Mouse (Mus musculus): ENCODE data around the gene Cd47. TPM values are rescaled to one million over a fixed set of nuclear protein-coding genes. Genes with fewer than 3 reads are reported as not detected.

The Cd47 gene
- polyA plus RNA-seq, 1 experiment: 8.1 TPM

DNA sequence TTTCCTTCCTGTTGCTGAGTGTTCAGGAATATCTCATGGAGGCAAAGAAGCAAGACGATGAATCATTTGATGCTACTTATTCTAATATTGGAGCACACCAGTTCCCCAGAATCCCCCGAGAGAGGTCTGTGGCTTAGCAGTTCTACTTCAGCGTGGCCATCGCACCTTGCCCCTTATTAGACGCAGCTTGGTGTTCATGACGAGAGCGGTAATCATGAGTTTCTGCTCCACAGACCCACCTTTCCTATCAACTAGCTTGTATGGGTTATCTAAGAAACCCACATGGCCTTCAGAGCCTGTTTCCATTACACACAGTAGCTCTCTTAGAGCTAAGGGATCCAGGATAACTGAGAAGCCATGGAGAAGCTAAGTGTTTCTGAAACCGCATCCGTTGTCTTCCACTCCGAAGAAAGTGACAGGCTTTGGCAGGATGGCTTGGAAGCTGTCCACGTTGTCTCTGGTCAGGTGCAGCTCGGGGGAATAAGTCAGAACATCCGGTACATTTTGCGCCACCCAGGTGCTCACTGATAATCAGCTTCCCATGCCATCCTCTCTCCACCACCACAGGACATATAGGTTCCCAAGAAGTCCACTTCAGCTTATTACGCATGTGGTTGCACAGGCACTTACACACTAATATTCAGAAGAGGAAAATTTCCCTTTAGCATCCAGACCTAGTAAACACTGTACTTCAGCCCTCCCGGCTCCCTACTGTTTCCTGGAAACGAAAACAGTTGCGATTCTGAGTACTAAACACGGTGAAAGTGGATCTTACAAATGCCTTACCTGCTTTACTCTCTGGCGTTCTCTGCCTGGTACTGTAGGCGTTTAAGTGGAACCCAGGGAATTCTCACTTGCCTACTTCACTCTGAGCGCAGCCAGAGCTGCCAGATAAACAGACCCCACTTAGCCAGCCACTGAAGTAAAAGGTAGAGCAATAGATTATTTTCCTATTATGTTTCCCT lies 25.0 kb upstream of the Cd47 start:
- TF ChIP-seq CTCF (IDR thresholded peaks at IDR 0.05; ENCODE audit: control insufficient read depth, insufficient read depth, insufficient replicate concordance, low read depth, low read length) (no peak), POLR2A (IDR thresholded peaks at IDR 0.05; ENCODE audit: control insufficient read depth, low read depth, low read length) (no peak)
- H3K4me1 ChIP-seq (ENCODE audit: control insufficient read depth, insufficient read depth, low read length): peaks cover 11% of the 10 kb centered on the region
- no peaks in the 10 kb centered on the region for H3K27me3 ChIP-seq (ENCODE audit: control insufficient read depth, insufficient read depth, low read length)
- no peak overlapping the region for H3K27ac ChIP-seq (ENCODE audit: control insufficient read depth, insufficient read depth, low read depth, low read length)
- H3K4me3 ChIP-seq (ENCODE audit: control insufficient read depth, low read depth, low read length): no peak overlapping the region
- no peaks in the 10 kb centered on the region for H3K36me3 ChIP-seq (ENCODE audit: control insufficient read depth, insufficient read depth, low read length)

DNA sequence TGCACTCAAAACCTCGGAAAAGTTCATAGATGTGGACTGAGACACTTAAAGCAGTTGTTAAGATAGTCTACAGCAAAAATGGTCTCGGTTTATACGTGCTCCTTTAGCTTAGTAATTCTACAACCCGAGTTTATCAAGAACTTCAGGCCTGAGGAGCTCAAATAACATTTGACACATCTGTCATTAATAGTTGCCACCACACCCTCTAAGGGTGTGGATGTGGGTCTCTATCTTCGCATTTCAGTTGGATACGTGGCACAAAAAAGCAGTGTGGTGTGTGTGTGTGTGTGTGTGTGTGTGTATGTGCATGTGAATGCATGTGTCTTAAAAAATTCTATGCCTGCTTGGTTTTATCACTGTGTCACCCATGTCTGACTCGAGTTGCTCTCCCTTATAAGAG lies 23.4 kb upstream of the Cd47 start:
- Histone ChIP-seq H3K27me3 (ENCODE audit: control insufficient read depth, insufficient read depth, low read length) (no peaks in the 10 kb centered on the region), H3K4me1 (ENCODE audit: control insufficient read depth, insufficient read depth, low read length) (peaks cover 11% of the 10 kb centered on the region), H3K4me3 (ENCODE audit: control insufficient read depth, low read depth, low read length) (no peak overlapping the region), H3K36me3 (ENCODE audit: control insufficient read depth, insufficient read depth, low read length) (no peaks in the 10 kb centered on the region), H3K27ac (ENCODE audit: control insufficient read depth, insufficient read depth, low read depth, low read length) (no peak overlapping the region)
- TF ChIP-seq POLR2A (IDR thresholded peaks at IDR 0.05; ENCODE audit: control insufficient read depth, low read depth, low read length): no peak
- no peak for TF ChIP-seq CTCF (IDR thresholded peaks at IDR 0.05; ENCODE audit: control insufficient read depth, insufficient read depth, insufficient replicate concordance, low read depth, low read length)

DNA sequence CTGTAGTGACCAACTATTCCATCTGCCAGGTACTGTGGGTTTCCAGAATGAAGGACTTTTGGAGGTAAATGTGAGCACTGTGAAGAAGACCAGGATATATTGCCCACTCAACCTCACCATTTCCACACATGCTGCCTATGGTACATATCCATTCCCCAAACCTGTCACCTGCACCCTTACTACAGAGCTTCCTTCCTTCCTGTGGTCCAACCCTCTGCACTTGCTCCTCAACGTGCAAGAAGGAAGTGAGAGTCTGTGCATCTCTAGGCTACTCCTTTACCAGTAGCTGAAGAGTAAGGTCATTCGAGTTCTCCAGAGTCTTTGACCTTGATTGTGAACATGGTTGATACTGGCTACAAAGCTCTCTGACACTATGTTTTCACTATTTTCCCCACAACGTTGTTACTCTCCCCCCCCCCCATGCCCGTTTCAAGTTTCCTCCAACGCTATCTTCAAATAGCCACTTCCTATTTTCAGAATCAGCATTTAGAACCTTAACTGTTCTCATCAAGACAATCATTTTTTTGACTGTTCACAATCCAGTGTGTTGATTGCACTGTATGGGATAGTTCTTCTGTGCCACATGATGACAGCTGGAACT lies 18.7 kb upstream of the Cd47 start:
- H3K27ac ChIP-seq (ENCODE audit: control insufficient read depth, insufficient read depth, low read depth, low read length): no peak overlapping the region
- no peaks in the 10 kb centered on the region for H3K4me1 ChIP-seq (ENCODE audit: control insufficient read depth, insufficient read depth, low read length)
- H3K27me3 ChIP-seq (ENCODE audit: control insufficient read depth, insufficient read depth, low read length): no peaks in the 10 kb centered on the region
- no peaks in the 10 kb centered on the region for H3K36me3 ChIP-seq (ENCODE audit: control insufficient read depth, insufficient read depth, low read length)
- H3K4me3 ChIP-seq (ENCODE audit: control insufficient read depth, low read depth, low read length): no peak overlapping the region
- no peak for TF ChIP-seq POLR2A (IDR thresholded peaks at IDR 0.05; ENCODE audit: control insufficient read depth, low read depth, low read length)
- no peak for TF ChIP-seq CTCF (IDR thresholded peaks at IDR 0.05; ENCODE audit: control insufficient read depth, insufficient read depth, insufficient replicate concordance, low read depth, low read length)

DNA sequence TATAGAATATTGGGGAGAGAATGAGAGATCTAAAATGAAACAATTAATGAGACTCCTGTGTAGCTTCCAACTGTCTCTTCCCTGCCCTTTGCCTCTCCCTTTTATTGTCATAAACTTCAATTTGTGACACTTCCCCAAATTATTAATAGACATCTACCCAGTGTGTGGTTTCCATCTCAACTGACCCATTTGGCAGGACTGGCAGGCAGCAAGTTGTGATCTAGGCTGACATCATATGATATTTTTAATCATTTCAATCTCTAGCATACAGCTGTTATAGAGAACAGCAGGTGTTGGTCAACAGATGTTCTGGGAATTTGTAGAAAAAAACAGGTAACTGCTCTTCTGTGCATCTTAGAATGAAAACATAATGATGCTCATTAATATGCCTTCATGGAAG lies 17.0 kb upstream of the Cd47 start:
- no peak overlapping the region for H3K4me3 ChIP-seq (ENCODE audit: control insufficient read depth, low read depth, low read length)
- H3K27me3 ChIP-seq (ENCODE audit: control insufficient read depth, insufficient read depth, low read length): no peaks in the 10 kb centered on the region
- no peaks in the 10 kb centered on the region for H3K4me1 ChIP-seq (ENCODE audit: control insufficient read depth, insufficient read depth, low read length)
- H3K36me3 ChIP-seq (ENCODE audit: control insufficient read depth, insufficient read depth, low read length): no peaks in the 10 kb centered on the region
- TF ChIP-seq POLR2A (IDR thresholded peaks at IDR 0.05; ENCODE audit: control insufficient read depth, low read depth, low read length) (no peak), CTCF (IDR thresholded peaks at IDR 0.05; ENCODE audit: control insufficient read depth, insufficient read depth, insufficient replicate concordance, low read depth, low read length) (no peak)
- no peak overlapping the region for H3K27ac ChIP-seq (ENCODE audit: control insufficient read depth, insufficient read depth, low read depth, low read length)

DNA sequence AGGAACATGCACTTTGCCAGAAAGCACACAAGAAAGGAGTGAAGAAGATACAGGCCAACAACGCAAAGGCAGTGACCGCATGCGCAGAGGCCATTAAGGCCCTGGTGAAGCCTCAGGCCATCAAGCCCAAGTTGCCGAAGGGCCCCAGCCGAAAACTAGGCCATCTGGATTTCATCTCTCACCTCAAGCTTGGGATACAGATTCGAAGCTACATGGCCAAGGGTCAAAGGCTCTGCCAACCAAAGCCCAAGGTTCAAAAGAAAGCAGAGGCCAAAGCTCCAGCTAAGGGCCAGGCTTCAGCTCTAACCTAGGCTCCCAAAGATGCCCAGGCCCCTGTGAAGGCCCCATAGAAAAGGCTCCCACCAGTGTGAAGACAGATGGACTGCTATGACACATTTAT lies 14.2 kb upstream of the Cd47 start:
- no peak overlapping the region for H3K27ac ChIP-seq (ENCODE audit: control insufficient read depth, insufficient read depth, low read depth, low read length)
- no peak for TF ChIP-seq POLR2A (IDR thresholded peaks at IDR 0.05; ENCODE audit: control insufficient read depth, low read depth, low read length)
- no peak for TF ChIP-seq CTCF (IDR thresholded peaks at IDR 0.05; ENCODE audit: control insufficient read depth, insufficient read depth, insufficient replicate concordance, low read depth, low read length)

DNA sequence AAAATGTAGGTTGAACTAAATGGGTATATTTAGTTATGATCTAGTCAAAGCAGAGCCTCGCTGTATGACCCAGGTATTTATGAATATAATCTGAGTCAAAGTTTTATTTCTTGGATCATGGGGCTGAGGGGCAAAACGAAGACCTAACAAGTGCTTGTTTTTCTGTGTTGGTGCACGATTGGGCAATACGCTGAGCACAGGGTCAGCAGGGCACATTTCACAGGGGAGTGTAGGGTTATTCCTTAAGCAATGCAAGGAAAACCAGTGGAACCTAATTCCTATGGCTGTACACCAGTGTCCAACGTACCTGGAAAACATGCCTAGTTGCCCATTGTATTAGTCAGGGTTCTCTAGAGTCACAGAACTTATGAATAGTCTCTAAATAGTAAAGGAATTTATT lies 12.6 kb upstream of the Cd47 start:
- no peak overlapping the region for H3K4me3 ChIP-seq (ENCODE audit: control insufficient read depth, low read depth, low read length)
- no peaks in the 10 kb centered on the region for H3K36me3 ChIP-seq (ENCODE audit: control insufficient read depth, insufficient read depth, low read length)
- H3K27ac ChIP-seq (ENCODE audit: control insufficient read depth, insufficient read depth, low read depth, low read length): no peak overlapping the region
- TF ChIP-seq CTCF (IDR thresholded peaks at IDR 0.05; ENCODE audit: control insufficient read depth, insufficient read depth, insufficient replicate concordance, low read depth, low read length): no peak
- no peak for TF ChIP-seq POLR2A (IDR thresholded peaks at IDR 0.05; ENCODE audit: control insufficient read depth, low read depth, low read length)
- no peaks in the 10 kb centered on the region for H3K4me1 ChIP-seq (ENCODE audit: control insufficient read depth, insufficient read depth, low read length)
- no peaks in the 10 kb centered on the region for H3K27me3 ChIP-seq (ENCODE audit: control insufficient read depth, insufficient read depth, low read length)

More for the DNA sequence above, 14.2 kb upstream of the Cd47 start:
- no peaks in the 10 kb centered on the region for H3K4me1 ChIP-seq (ENCODE audit: control insufficient read depth, insufficient read depth, low read length)
- H3K36me3 ChIP-seq (ENCODE audit: control insufficient read depth, insufficient read depth, low read length): no peaks in the 10 kb centered on the region
- H3K27me3 ChIP-seq (ENCODE audit: control insufficient read depth, insufficient read depth, low read length): no peaks in the 10 kb centered on the region
- H3K4me3 ChIP-seq (ENCODE audit: control insufficient read depth, low read depth, low read length): no peak overlapping the region

All from testis, adult 2 months (tissue).